Mouse (Mus musculus) olfactory bulb, adult 2 months (tissue): Measurements from ENCODE around the gene Exoc2. TPM values are rescaled to one million over a fixed set of nuclear protein-coding genes. Genes with fewer than 3 reads are reported as not detected.

Source experiments
- H3K27ac ChIP-seq: fragments of 200-500 bp; 2 replicates; pipeline ENCODE4 v1.5.1; 2012; ENCODE audit warnings: low read depth, low read length; ENCODE audit not compliant: insufficient read depth
- H3K4me1 ChIP-seq: fragments of 200-500 bp; 2 replicates; pipeline ENCODE4 v1.6.1; 2012; ENCODE audit warnings: low read length; ENCODE audit not compliant: control insufficient read depth, insufficient read depth
- H3K4me3 ChIP-seq: fragments of 200-500 bp; 2 replicates; pipeline ENCODE4 v1.5.1; 2012; ENCODE audit warnings: mild to moderate bottlenecking, low read depth, low read length, moderate library complexity; ENCODE audit not compliant: insufficient read depth
- CTCF ChIP-seq: fragments of 200-500 bp; IDR thresholded peaks from 2 replicates; pipeline ENCODE4 v1.5.1; 2012; ENCODE audit warnings: low read depth, mild to moderate bottlenecking, low read length, moderate library complexity; ENCODE audit not compliant: insufficient read depth
- POLR2A ChIP-seq: fragments of 200-500 bp; IDR thresholded peaks from 2 replicates; pipeline ENCODE4 v1.6.1; 2012; ENCODE audit warnings: mild to moderate bottlenecking, low read depth, low read length, moderate library complexity; ENCODE audit not compliant: insufficient read depth
- WGBS: fragments of 180-500 bp; shearing (Covaris S2); methylation state at CpG from one replicate; pipeline ENCODE4 v1.1.7; 2018; 5-methylcytosine and 5-hydroxymethylcytosine counted together
- polyA plus RNA-seq: library from polyadenylated mRNA; stranded (reverse); fragments of >200 nt; gene quantifications from 2 replicates; pipeline ENCODE4 v1.2.4, GENCODE M21; 2012; ENCODE audit warnings: low replicate concordance; ENCODE audit not compliant: missing spikeins, insufficient read depth, insufficient read length

Exoc2 gene
- polyA plus RNA-seq = not detected in 2 replicates

DNA sequence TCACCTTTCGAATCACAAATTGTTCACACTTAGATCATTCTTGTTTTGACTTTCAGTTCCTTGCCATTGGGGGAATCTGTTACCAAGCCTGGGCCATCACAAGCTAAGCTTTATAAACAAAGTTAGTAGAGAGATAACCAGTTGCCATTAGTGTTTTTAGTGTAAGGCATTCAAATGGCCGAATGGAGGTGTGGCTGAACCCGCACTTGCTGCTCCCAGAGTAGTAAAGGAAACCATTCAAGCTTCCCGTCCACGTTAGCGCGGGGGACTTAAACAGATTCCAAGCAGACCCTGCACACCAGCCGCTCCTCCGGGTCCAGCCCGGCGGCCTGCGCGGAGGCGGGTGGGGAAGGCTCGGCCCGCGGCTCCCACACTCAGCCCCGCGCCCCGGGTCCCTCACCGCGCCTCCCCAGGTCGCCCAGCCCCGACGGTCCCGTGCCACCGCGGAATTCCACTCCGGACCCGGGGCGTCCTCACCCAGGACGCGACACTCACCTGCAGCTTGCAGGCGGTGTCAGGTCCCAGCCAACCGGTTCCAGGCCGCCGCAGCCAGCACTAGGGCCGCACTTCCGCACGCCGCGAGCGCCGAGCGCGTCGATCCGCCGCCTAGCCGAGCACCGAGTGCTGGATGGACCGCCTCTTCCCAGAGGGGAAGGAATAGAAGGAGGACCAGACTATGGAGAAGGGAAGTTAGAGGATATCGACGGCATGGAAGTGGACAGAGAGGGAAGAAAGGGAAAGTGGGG, at the start of gene Exoc2, which contains the start of gene Gm5447:
Exoc2 (minus strand) TSS at position 593 of the 746 bp plus-strand sequence.
Gm5447 (plus strand) TSS at position 704 of the 746 bp plus-strand sequence.
- TF ChIP-seq POLR2A (peak; percentile 75), CTCF (no peak)
- Histone ChIP-seq H3K4me1 (0 out of 2 replicates have a peak, but pooled peaks cover 2% of the 10 kb centered on the region), H3K4me3 (peak within 1 kb of the TSS; percentile 62), H3K27ac (peak within 1 kb of the TSS; percentile 13; the same call in 1 of the 2 replicates)
- WGBS = under 1% methylated on average over 54 of the region's 54 CpGs

DNA sequence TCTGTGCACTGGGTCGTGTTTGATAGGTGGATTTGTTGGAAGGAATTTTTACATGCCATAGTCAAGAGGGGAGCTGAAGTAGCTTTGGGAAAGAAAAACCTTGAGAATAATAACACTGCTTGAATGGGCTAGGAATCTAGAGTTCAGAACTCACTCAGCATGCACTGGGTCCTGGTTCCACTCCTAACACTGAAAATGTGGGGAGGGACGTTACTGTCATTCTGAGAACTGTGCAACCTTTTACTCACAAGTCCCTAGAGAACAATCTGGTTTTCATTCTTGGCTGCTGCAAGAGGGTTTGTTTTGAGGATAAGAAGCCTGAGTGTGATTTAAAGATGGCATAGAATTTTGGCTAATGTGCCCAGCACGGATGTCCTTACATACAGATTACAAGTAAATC, 49.8 kb upstream of the Exoc2 start:
- no peak overlapping the region for H3K27ac ChIP-seq
- no peaks in the 10 kb centered on the region for H3K4me1 ChIP-seq
- TF ChIP-seq POLR2A = no peak
- TF ChIP-seq CTCF = no peak
- no peak overlapping the region for H3K4me3 ChIP-seq
- WGBS = 70% methylated on average over 3 of the region's 3 CpGs

- no peak for TF ChIP-seq CTCF
- no peak for TF ChIP-seq POLR2A
- H3K4me3 ChIP-seq = no peak overlapping the region
- no peak overlapping the region for H3K27ac ChIP-seq
- 73% methylated on average over 6 of the region's 6 CpGs for WGBS
- no peaks in the 10 kb centered on the region for H3K4me1 ChIP-seq
Measured at GRCm38 (mm10) chr13:31021927-31022326, 48.0 kb upstream of the Exoc2 start.

- H3K4me3 ChIP-seq = no peak overlapping the region
- 66% methylated on average over 4 of the region's 4 CpGs for WGBS
- TF ChIP-seq POLR2A = no peak
- no peak for TF ChIP-seq CTCF
Measured at GRCm38 (mm10) chr13:31021514-31021913, 47.6 kb upstream of the Exoc2 start.

DNA sequence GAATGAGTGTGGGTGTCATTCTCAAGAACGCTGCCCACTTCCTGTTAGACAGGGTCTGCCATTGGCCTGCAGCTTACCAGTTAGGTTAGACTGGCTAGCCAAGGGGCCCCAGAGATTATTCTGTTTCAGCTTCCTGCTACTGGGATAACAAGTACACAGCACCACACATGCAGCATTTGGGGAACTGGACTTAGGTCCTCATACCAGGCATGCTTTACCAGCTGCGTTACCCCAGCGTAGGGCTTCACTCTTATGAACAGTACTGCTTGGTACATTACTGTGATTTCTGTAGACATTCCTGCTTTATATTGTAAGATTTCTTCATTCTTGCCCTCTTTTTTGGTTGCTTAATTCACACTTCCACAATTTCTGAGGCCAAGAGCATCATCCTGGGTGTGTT, 43.7 kb upstream of the Exoc2 start:
- H3K4me1 ChIP-seq = no peaks in the 10 kb centered on the region
- no peak overlapping the region for H3K4me3 ChIP-seq
- WGBS = 93% methylated on average over 3 of the region's 3 CpGs
- H3K27ac ChIP-seq = no peak overlapping the region
- TF ChIP-seq CTCF (no peak), POLR2A (no peak)

More at GRCm38 (mm10) chr13:31021514-31021913, 47.6 kb upstream of the Exoc2 start:
- H3K27ac ChIP-seq = no peak overlapping the region
- no peaks in the 10 kb centered on the region for H3K4me1 ChIP-seq

DNA sequence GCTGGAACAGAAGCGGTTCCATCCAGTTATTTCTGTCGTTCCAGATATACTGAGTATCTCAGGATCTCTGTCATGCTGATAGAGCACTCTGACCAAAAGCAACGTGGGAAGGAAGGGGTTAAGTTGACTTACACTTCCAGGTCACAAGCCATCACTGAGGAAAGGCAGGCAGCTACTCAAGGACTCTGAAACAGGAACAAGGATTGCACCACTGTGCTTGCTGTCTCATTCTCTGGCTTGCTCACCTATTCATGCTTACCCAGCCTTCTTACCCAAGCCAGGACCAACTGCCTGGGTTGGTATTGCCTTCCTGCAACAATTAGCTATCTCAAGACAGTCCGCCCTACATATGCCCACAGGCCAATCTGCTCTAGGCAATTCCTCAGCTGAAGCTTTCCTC, 31.1 kb upstream of the Exoc2 start:
- 76% methylated on average over 4 of the region's 4 CpGs for WGBS

GRCm38 (mm10) chr13:31004458-31004857, 30.6 kb upstream of the Exoc2 start:
- H3K4me1 ChIP-seq = no peaks in the 10 kb centered on the region
- no peak overlapping the region for H3K4me3 ChIP-seq
- no peak for TF ChIP-seq CTCF
- no peak for TF ChIP-seq POLR2A
- H3K27ac ChIP-seq = no peak overlapping the region
- 59% methylated on average over 12 of the region's 12 CpGs for WGBS

More for the DNA sequence above, 31.1 kb upstream of the Exoc2 start:
- Histone ChIP-seq H3K4me3 (no peak overlapping the region), H3K4me1 (no peaks in the 10 kb centered on the region), H3K27ac (no peak overlapping the region)
- TF ChIP-seq POLR2A (no peak), CTCF (no peak)

DNA sequence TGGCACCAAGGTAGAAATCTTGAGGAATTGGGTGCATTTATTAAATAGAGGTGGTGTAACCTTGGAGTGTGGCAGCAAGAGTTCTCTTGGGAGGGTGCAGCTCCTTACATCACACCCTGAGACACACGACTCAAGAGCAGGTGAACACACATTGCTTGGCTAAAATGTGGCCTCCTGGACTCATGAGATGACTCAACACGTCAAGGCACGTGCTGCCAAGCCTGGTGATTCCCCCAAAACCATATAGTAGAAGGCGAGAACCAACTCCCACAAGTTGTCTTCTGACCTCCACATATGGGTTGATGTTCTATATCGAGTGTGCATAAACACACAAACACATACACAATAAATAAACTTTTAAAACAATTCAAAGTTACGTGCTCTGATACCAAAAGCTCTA, 25.9 kb upstream of the Exoc2 start:
- Histone ChIP-seq H3K4me1 (no peaks in the 10 kb centered on the region), H3K4me3 (no peak overlapping the region), H3K27ac (no peak overlapping the region)
- 88% methylated on average over 6 of the region's 6 CpGs for WGBS
- TF ChIP-seq CTCF (no peak), POLR2A (no peak)

- Histone ChIP-seq H3K27ac (no peak overlapping the region), H3K4me1 (no peaks in the 10 kb centered on the region), H3K4me3 (no peak overlapping the region)
- TF ChIP-seq POLR2A (no peak), CTCF (no peak)
- WGBS = 80% methylated on average over 8 of the region's 8 CpGs
Measured at GRCm38 (mm10) chr13:30997526-30998253, 23.8 kb upstream of the Exoc2 start.
